Mouse (Mus musculus): ENCODE measurements around the gene Tspan2. TPM values are rescaled to one million over a fixed set of nuclear protein-coding genes. Genes with fewer than 3 reads are reported as not detected.

Tspan2 gene
- total and polyA plus RNA-seq, 2 experiments from 2014 or later = 10.1 to 14.0 TPM

GRCm38 (mm10) chr3:102723841-102724570 lies 10.3 kb upstream of the Tspan2 start:
- ATAC-seq = peak; percentile 79

GRCm38 (mm10) chr3:102724798-102725459 lies 9.4 kb upstream of the Tspan2 start:
- no peak for TF ChIP-seq CTCF (IDR thresholded peaks at IDR 0.05; ENCODE audit: low read depth)
- Histone ChIP-seq H3K36me3 (ENCODE audit: insufficient read depth) (no peaks in the 10 kb centered on the region), H3K4me2 (ENCODE audit: low read depth) (no peak overlapping the region), H3K9ac (no peak overlapping the region), H3K4me1 (ENCODE audit: insufficient read depth) (0 out of 2 replicates have a peak, but pooled peaks cover 5% of the 10 kb centered on the region), H3K27ac (ENCODE audit: low read depth, low read length) (no peak overlapping the region), H3K9me3 (ENCODE audit: low read length) (no peaks in the 10 kb centered on the region), H3K27me3 (ENCODE audit: insufficient read depth, low read length) (no peaks in the 10 kb centered on the region), H3K4me3 (ENCODE audit: low read depth, low read length) (no peak overlapping the region)
- DNase-seq = no peak
- ATAC-seq = no peak
- WGBS = 72% methylated on average over 7 of the region's 7 CpGs

More at GRCm38 (mm10) chr3:102723841-102724570, 10.3 kb upstream of the Tspan2 start:
- 48% methylated on average over 6 of the region's 6 CpGs for WGBS
- Histone ChIP-seq H3K27ac (ENCODE audit: low read depth, low read length) (no peak overlapping the region), H3K36me3 (ENCODE audit: insufficient read depth) (no peaks in the 10 kb centered on the region), H3K9me3 (ENCODE audit: low read length) (no peaks in the 10 kb centered on the region), H3K4me3 (ENCODE audit: low read depth, low read length) (no peak overlapping the region), H3K4me1 (ENCODE audit: insufficient read depth) (0 out of 2 replicates have a peak, but pooled peaks cover 5% of the 10 kb centered on the region), H3K4me2 (ENCODE audit: low read depth) (no peak overlapping the region), H3K9ac (no peak overlapping the region), H3K27me3 (ENCODE audit: insufficient read depth, low read length) (no peaks in the 10 kb centered on the region)
- no peak for TF ChIP-seq CTCF (IDR thresholded peaks at IDR 0.05; ENCODE audit: low read depth)
- peak; percentile 21 for DNase-seq

- no peak overlapping the region for H3K4me3 ChIP-seq (ENCODE audit: low read depth, low read length)
- no peaks in the 10 kb centered on the region for H3K36me3 ChIP-seq (ENCODE audit: insufficient read depth)
- no peak overlapping the region for H3K4me2 ChIP-seq (ENCODE audit: low read depth)
- no peaks in the 10 kb centered on the region; the same call in 1 of the 2 replicates for H3K4me1 ChIP-seq (ENCODE audit: insufficient read depth)
- ATAC-seq (no peak), DNase-seq (no peak)
- no peak overlapping the region for H3K9ac ChIP-seq
- no peaks in the 10 kb centered on the region for H3K9me3 ChIP-seq (ENCODE audit: low read length)
- no peaks in the 10 kb centered on the region for H3K27me3 ChIP-seq (ENCODE audit: insufficient read depth, low read length)
- no peak for TF ChIP-seq CTCF (IDR thresholded peaks at IDR 0.05; ENCODE audit: low read depth)
- no peak overlapping the region for H3K27ac ChIP-seq (ENCODE audit: low read depth, low read length)
- 58% methylated on average over 5 of the region's 5 CpGs for WGBS
Measured at GRCm38 (mm10) chr3:102729416-102729815, 4.9 kb upstream of the Tspan2 start.

- H3K4me1 ChIP-seq (ENCODE audit: insufficient read depth) = peaks cover 6% of the 10 kb centered on the region; the same call in 1 of the 2 replicates
- no peaks in the 10 kb centered on the region for H3K27me3 ChIP-seq (ENCODE audit: insufficient read depth, low read length)
- 55% methylated on average over 3 of the region's 3 CpGs for WGBS
Measured at GRCm38 (mm10) chr3:102731112-102731511, 3.2 kb upstream of the Tspan2 start.

GRCm38 (mm10) chr3:102732619-102733018 lies 1.7 kb upstream of the Tspan2 start:
- ATAC-seq (no peak), DNase-seq (no peak)
- Histone ChIP-seq H3K4me1 (ENCODE audit: insufficient read depth) (peaks cover 8% of the 10 kb centered on the region; the same call in 1 of the 2 replicates), H3K36me3 (ENCODE audit: insufficient read depth) (no peaks in the 10 kb centered on the region), H3K27ac (ENCODE audit: low read depth, low read length) (no peak overlapping the region), H3K9ac (no peak overlapping the region), H3K9me3 (ENCODE audit: low read length) (no peaks in the 10 kb centered on the region), H3K27me3 (ENCODE audit: insufficient read depth, low read length) (no peaks in the 10 kb centered on the region), H3K4me3 (ENCODE audit: low read depth, low read length) (no peak overlapping the region), H3K4me2 (ENCODE audit: low read depth) (no peak overlapping the region)
- no peak for TF ChIP-seq CTCF (IDR thresholded peaks at IDR 0.05; ENCODE audit: low read depth)
- 91% methylated on average over 4 of the region's 4 CpGs for WGBS

More at GRCm38 (mm10) chr3:102731112-102731511, 3.2 kb upstream of the Tspan2 start:
- no peak overlapping the region for H3K9ac ChIP-seq
- H3K9me3 ChIP-seq (ENCODE audit: low read length) = no peaks in the 10 kb centered on the region
- no peak for TF ChIP-seq CTCF (IDR thresholded peaks at IDR 0.05; ENCODE audit: low read depth)
- no peak overlapping the region for H3K4me3 ChIP-seq (ENCODE audit: low read depth, low read length)
- no peaks in the 10 kb centered on the region for H3K36me3 ChIP-seq (ENCODE audit: insufficient read depth)
- ATAC-seq (no peak), DNase-seq (no peak)
- no peak overlapping the region for H3K4me2 ChIP-seq (ENCODE audit: low read depth)
- no peak overlapping the region for H3K27ac ChIP-seq (ENCODE audit: low read depth, low read length)

GRCm38 (mm10) chr3:102733050-102733449 lies 1.3 kb upstream of the Tspan2 start:
- ATAC-seq = no peak
- Histone ChIP-seq H3K4me2 (ENCODE audit: low read depth) (no peak overlapping the region), H3K36me3 (ENCODE audit: insufficient read depth) (no peaks in the 10 kb centered on the region), H3K4me1 (ENCODE audit: insufficient read depth) (peaks cover 8% of the 10 kb centered on the region; the same call in 1 of the 2 replicates), H3K9me3 (ENCODE audit: low read length) (no peaks in the 10 kb centered on the region), H3K27me3 (ENCODE audit: insufficient read depth, low read length) (no peaks in the 10 kb centered on the region), H3K27ac (ENCODE audit: low read depth, low read length) (no peak overlapping the region), H3K9ac (no peak overlapping the region), H3K4me3 (ENCODE audit: low read depth, low read length) (no peak overlapping the region)
- no peak for DNase-seq
- TF ChIP-seq CTCF (IDR thresholded peaks at IDR 0.05; ENCODE audit: low read depth) = no peak
- WGBS = 88% methylated on average over 3 of the region's 3 CpGs

- 22% methylated on average over 6 of the region's 6 CpGs for WGBS
- Histone ChIP-seq H3K36me3 (ENCODE audit: insufficient read depth) (no peaks in the 10 kb centered on the region), H3K4me3 (ENCODE audit: low read depth, low read length) (peak overlapping the region; percentile 76), H3K9ac (peak overlapping the region; percentile 79), H3K27me3 (ENCODE audit: insufficient read depth, low read length) (no peaks in the 10 kb centered on the region), H3K27ac (ENCODE audit: low read depth, low read length) (0 out of 2 replicates have a peak overlapping the region, but pooled peaks have one; percentile 74), H3K4me2 (ENCODE audit: low read depth) (peak overlapping the region; percentile 72), H3K4me1 (ENCODE audit: insufficient read depth) (peaks cover 8% of the 10 kb centered on the region; the same call in 1 of the 2 replicates), H3K9me3 (ENCODE audit: low read length) (no peaks in the 10 kb centered on the region)
- no peak; the same call in 1 of the 2 replicates for ATAC-seq
- no peak for TF ChIP-seq CTCF (IDR thresholded peaks at IDR 0.05; ENCODE audit: low read depth)
- no peak for DNase-seq
Measured at GRCm38 (mm10) chr3:102733936-102734312, 405 bp upstream of the Tspan2 start.

Data from forebrain, postnatal 0 days (tissue).